Mouse (Mus musculus): ENCODE results near the gene Dpf3. TPM values are rescaled to one million over a fixed set of nuclear protein-coding genes. Genes with fewer than 3 reads are reported as not detected.

Gene Dpf3
- polyA plus RNA-seq, 1 experiment from 2014 or later = 4.4 TPM

- no peaks in the 10 kb centered on the region; the same call in 1 of the 2 replicates for H3K4me1 ChIP-seq (replicated peaks; ENCODE audit: control insufficient read depth, insufficient read depth, low read length)
- no peak overlapping the region for H3K9ac ChIP-seq (ENCODE audit: low read length)
- ATAC-seq (replicated peaks; ENCODE audit: low FRiP score) = no peak
- peak; percentile 31 for DNase-seq (ENCODE audit: low spot score)
- WGBS = 29% methylated on average over 4 of the region's 4 CpGs
- H3K27me3 ChIP-seq (ENCODE audit: control insufficient read depth, insufficient read depth, low read length) = no peaks in the 10 kb centered on the region
- no peaks in the 10 kb centered on the region for H3K36me3 ChIP-seq (ENCODE audit: control insufficient read depth, insufficient read depth, low read length)
- no peak overlapping the region for H3K4me2 ChIP-seq (ENCODE audit: low read depth, low read length, severe bottlenecking)
- no peak overlapping the region for H3K4me3 ChIP-seq (ENCODE audit: low read depth, low read length)
- no peaks in the 10 kb centered on the region for H3K9me3 ChIP-seq (ENCODE audit: control insufficient read depth, low read length)
- H3K27ac ChIP-seq (ENCODE audit: low read depth, low read length) = no peak overlapping the region
Measured at GRCm38 (mm10) chr12:83227014-83227413, 260.5 kb downstream of the Dpf3 start.

- WGBS = 87% methylated on average over 7 of the region's 7 CpGs
- no peak for DNase-seq (ENCODE audit: low spot score)
Measured at GRCm38 (mm10) chr12:83220964-83221363, 266.6 kb downstream of the Dpf3 start.

DNA sequence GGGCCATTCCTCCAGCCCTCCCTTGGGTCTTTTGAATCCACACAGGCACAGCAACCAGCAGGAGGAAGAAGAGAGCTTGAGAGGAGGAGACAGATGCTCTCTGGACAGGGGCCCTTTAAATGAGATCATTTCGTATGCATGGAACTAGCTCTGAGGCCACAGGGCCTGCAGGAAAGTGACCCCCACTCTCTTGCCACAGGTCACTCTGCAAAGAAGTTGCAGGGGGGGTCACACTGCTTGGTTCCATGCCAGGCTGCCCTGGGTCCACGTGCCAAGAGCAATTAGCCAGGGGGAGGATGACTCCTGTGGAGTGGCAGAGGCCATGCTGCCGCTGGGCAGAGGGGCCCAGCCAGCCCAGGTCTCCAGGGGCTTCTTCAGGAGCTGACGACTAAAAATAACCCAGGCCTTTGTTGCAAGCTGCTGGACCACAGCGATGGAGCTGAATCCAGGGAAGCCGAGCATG is 273.6 kb downstream of the Dpf3 start:
- no peak overlapping the region for H3K9ac ChIP-seq (ENCODE audit: low read length)
- H3K4me1 ChIP-seq (replicated peaks; ENCODE audit: control insufficient read depth, insufficient read depth, low read length) = 0 out of 2 replicates have a peak, but pooled peaks cover 2% of the 10 kb centered on the region
- no peaks in the 10 kb centered on the region for H3K27me3 ChIP-seq (ENCODE audit: control insufficient read depth, insufficient read depth, low read length)
- ATAC-seq (replicated peaks; ENCODE audit: low FRiP score) = no peak; the same call in 1 of the 2 replicates
- DNase-seq (ENCODE audit: low spot score) = peak; percentile 46
- no peak overlapping the region for H3K27ac ChIP-seq (ENCODE audit: low read depth, low read length)
- no peaks in the 10 kb centered on the region for H3K36me3 ChIP-seq (ENCODE audit: control insufficient read depth, insufficient read depth, low read length)
- 37% methylated on average over 6 of the region's 6 CpGs for WGBS
- H3K4me2 ChIP-seq (ENCODE audit: low read depth, low read length, severe bottlenecking) = no peak overlapping the region
- no peak overlapping the region for H3K4me3 ChIP-seq (ENCODE audit: low read depth, low read length)
- H3K9me3 ChIP-seq (ENCODE audit: control insufficient read depth, low read length) = no peaks in the 10 kb centered on the region

More at GRCm38 (mm10) chr12:83220964-83221363, 266.6 kb downstream of the Dpf3 start:
- H3K4me3 ChIP-seq (ENCODE audit: low read depth, low read length) = no peak overlapping the region
- no peak for ATAC-seq (replicated peaks; ENCODE audit: low FRiP score)
- no peaks in the 10 kb centered on the region for H3K36me3 ChIP-seq (ENCODE audit: control insufficient read depth, insufficient read depth, low read length)
- H3K9me3 ChIP-seq (ENCODE audit: control insufficient read depth, low read length) = no peaks in the 10 kb centered on the region
- no peaks in the 10 kb centered on the region for H3K27me3 ChIP-seq (ENCODE audit: control insufficient read depth, insufficient read depth, low read length)
- H3K27ac ChIP-seq (ENCODE audit: low read depth, low read length) = no peak overlapping the region
- H3K4me1 ChIP-seq (replicated peaks; ENCODE audit: control insufficient read depth, insufficient read depth, low read length) = no peaks in the 10 kb centered on the region
- no peak overlapping the region for H3K4me2 ChIP-seq (ENCODE audit: low read depth, low read length, severe bottlenecking)
- H3K9ac ChIP-seq (ENCODE audit: low read length) = no peak overlapping the region

DNA sequence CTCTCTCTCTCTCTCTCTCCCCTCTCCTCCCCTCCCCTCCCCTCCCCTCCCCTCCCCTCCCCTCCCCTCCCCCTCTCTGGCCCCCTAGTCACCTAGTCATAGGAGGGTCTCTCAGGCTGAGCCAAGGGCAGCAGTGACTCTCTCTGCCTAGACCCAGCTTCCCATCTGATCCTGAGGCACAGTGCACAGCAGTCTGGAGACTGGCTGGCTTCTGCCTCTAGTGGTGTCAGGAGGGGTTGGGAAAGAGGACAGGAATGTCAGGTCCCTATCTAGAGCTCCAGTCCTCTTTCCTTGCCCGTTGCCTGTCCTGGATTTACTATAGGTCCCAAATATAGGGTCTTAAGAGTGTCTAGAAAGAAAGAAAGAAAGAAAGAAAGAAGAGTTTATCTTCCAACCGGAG is 275.5 kb downstream of the Dpf3 start:
- Histone ChIP-seq H3K36me3 (ENCODE audit: control insufficient read depth, insufficient read depth, low read length) (no peaks in the 10 kb centered on the region), H3K27me3 (ENCODE audit: control insufficient read depth, insufficient read depth, low read length) (no peaks in the 10 kb centered on the region), H3K4me1 (replicated peaks; ENCODE audit: control insufficient read depth, insufficient read depth, low read length) (peaks cover 5% of the 10 kb centered on the region; the same call in 1 of the 2 replicates), H3K4me3 (ENCODE audit: low read depth, low read length) (no peak overlapping the region), H3K4me2 (ENCODE audit: low read depth, low read length, severe bottlenecking) (no peak overlapping the region), H3K9ac (ENCODE audit: low read length) (no peak overlapping the region), H3K27ac (ENCODE audit: low read depth, low read length) (no peak overlapping the region), H3K9me3 (ENCODE audit: control insufficient read depth, low read length) (no peaks in the 10 kb centered on the region)
- DNase-seq (ENCODE audit: low spot score) (peak; percentile 46), ATAC-seq (replicated peaks; ENCODE audit: low FRiP score) (no peak)
- WGBS = 88% methylated on average over 2 of the region's 2 CpGs

DNA sequence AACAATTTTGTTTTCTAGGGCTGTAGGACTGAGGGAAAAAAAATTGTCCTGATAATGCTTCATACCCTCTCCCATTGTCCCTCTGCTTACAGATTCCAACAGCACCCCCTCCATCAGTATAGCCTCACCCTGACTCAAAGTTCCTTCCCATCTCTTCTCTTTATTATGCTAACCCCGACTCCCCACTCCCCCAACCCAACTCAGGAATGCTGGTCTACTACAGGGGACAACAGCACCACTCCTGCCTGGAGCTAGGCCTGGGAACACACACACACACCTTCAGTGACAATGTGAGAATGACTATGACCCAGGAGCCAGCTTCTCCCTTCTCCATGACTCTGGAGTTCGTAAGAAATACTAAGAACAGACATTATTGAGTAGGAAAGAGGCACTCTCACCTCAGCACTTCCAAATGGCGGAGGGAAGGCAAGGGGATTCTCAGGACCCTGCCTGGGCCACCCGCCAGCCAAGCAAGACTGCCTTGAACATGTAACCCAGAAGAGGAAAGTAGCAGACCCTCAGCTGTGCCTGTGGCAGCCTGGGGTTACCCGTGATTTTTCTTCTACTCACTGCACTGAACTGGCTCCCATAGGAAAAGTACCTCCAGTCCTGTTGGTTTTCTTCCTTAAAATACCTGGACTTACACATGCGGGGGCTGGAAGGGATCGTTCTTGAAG is 276.2 kb downstream of the Dpf3 start:
- DNase-seq (ENCODE audit: low spot score) (peak; percentile 45), ATAC-seq (replicated peaks; ENCODE audit: low FRiP score) (no peak)
- peaks cover 5% of the 10 kb centered on the region; the same call in 1 of the 2 replicates for H3K4me1 ChIP-seq (replicated peaks; ENCODE audit: control insufficient read depth, insufficient read depth, low read length)
- H3K36me3 ChIP-seq (ENCODE audit: control insufficient read depth, insufficient read depth, low read length) = no peaks in the 10 kb centered on the region
- no peak overlapping the region for H3K27ac ChIP-seq (ENCODE audit: low read depth, low read length)
- no peaks in the 10 kb centered on the region for H3K27me3 ChIP-seq (ENCODE audit: control insufficient read depth, insufficient read depth, low read length)
- no peak overlapping the region for H3K9ac ChIP-seq (ENCODE audit: low read length)
- H3K4me3 ChIP-seq (ENCODE audit: low read depth, low read length) = no peak overlapping the region
- WGBS = 76% methylated on average over 7 of the region's 7 CpGs
- no peak overlapping the region for H3K4me2 ChIP-seq (ENCODE audit: low read depth, low read length, severe bottlenecking)
- H3K9me3 ChIP-seq (ENCODE audit: control insufficient read depth, low read length) = no peaks in the 10 kb centered on the region

GRCm38 (mm10) chr12:83210735-83211134 is 276.8 kb downstream of the Dpf3 start:
- ATAC-seq (replicated peaks; ENCODE audit: low FRiP score) = no peak
- H3K4me3 ChIP-seq (ENCODE audit: low read depth, low read length) = no peak overlapping the region
- peaks cover 5% of the 10 kb centered on the region; the same call in 1 of the 2 replicates for H3K4me1 ChIP-seq (replicated peaks; ENCODE audit: control insufficient read depth, insufficient read depth, low read length)
- no peak overlapping the region for H3K4me2 ChIP-seq (ENCODE audit: low read depth, low read length, severe bottlenecking)
- peak; percentile 43 for DNase-seq (ENCODE audit: low spot score)
- no peak overlapping the region for H3K27ac ChIP-seq (ENCODE audit: low read depth, low read length)
- H3K36me3 ChIP-seq (ENCODE audit: control insufficient read depth, insufficient read depth, low read length) = no peaks in the 10 kb centered on the region
- 85% methylated on average over 3 of the region's 3 CpGs for WGBS
- no peaks in the 10 kb centered on the region for H3K27me3 ChIP-seq (ENCODE audit: control insufficient read depth, insufficient read depth, low read length)
- H3K9ac ChIP-seq (ENCODE audit: low read length) = no peak overlapping the region
- no peaks in the 10 kb centered on the region for H3K9me3 ChIP-seq (ENCODE audit: control insufficient read depth, low read length)

DNA sequence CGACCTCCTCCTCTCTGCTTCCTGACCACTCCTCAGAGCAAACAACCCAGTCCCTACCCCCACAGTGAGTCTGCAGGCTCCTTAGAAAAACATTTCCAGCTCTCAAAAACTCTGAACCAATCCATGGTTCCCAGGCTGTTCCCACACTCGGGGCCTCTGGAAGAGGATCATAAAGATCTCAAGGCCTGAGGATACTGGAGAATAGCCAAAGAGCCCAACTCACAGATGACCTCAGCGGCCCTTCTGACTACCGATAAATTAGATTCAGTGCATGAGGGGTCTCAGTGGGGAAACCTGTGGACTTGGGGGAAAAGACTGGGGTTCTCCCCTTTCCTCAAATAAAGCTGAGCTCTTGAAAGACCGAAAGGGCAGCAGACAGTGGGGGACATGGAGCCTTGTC is 277.2 kb downstream of the Dpf3 start:
- peak; percentile 30 for DNase-seq (ENCODE audit: low spot score)
- peaks cover 5% of the 10 kb centered on the region; the same call in 1 of the 2 replicates for H3K4me1 ChIP-seq (replicated peaks; ENCODE audit: control insufficient read depth, insufficient read depth, low read length)
- 78% methylated on average over 5 of the region's 5 CpGs for WGBS

GRCm38 (mm10) chr12:83209461-83209860 is 278.1 kb downstream of the Dpf3 start:
- Histone ChIP-seq H3K4me3 (ENCODE audit: low read depth, low read length) (no peak overlapping the region), H3K4me2 (ENCODE audit: low read depth, low read length, severe bottlenecking) (no peak overlapping the region), H3K4me1 (replicated peaks; ENCODE audit: control insufficient read depth, insufficient read depth, low read length) (peaks cover 5% of the 10 kb centered on the region; the same call in 1 of the 2 replicates), H3K9me3 (ENCODE audit: control insufficient read depth, low read length) (no peaks in the 10 kb centered on the region), H3K9ac (ENCODE audit: low read length) (no peak overlapping the region), H3K27ac (ENCODE audit: low read depth, low read length) (0 out of 2 replicates have a peak overlapping the region, but pooled peaks have one; percentile 25), H3K36me3 (ENCODE audit: control insufficient read depth, insufficient read depth, low read length) (no peaks in the 10 kb centered on the region), H3K27me3 (ENCODE audit: control insufficient read depth, insufficient read depth, low read length) (no peaks in the 10 kb centered on the region)
- DNase-seq (ENCODE audit: low spot score) (peak; percentile 51), ATAC-seq (replicated peaks; ENCODE audit: low FRiP score) (no peak)
- WGBS = 46% methylated on average over 6 of the region's 6 CpGs

More for the DNA sequence above, 277.2 kb downstream of the Dpf3 start:
- no peak overlapping the region for H3K4me3 ChIP-seq (ENCODE audit: low read depth, low read length)
- H3K27me3 ChIP-seq (ENCODE audit: control insufficient read depth, insufficient read depth, low read length) = no peaks in the 10 kb centered on the region
- ATAC-seq (replicated peaks; ENCODE audit: low FRiP score) = no peak
- H3K9ac ChIP-seq (ENCODE audit: low read length) = no peak overlapping the region
- H3K27ac ChIP-seq (ENCODE audit: low read depth, low read length) = no peak overlapping the region
- H3K9me3 ChIP-seq (ENCODE audit: control insufficient read depth, low read length) = no peaks in the 10 kb centered on the region
- H3K4me2 ChIP-seq (ENCODE audit: low read depth, low read length, severe bottlenecking) = no peak overlapping the region
- H3K36me3 ChIP-seq (ENCODE audit: control insufficient read depth, insufficient read depth, low read length) = no peaks in the 10 kb centered on the region

- Histone ChIP-seq H3K4me3 (ENCODE audit: low read depth, low read length) (no peak overlapping the region), H3K9me3 (ENCODE audit: control insufficient read depth, low read length) (no peaks in the 10 kb centered on the region), H3K27ac (ENCODE audit: low read depth, low read length) (no peak overlapping the region), H3K9ac (ENCODE audit: low read length) (no peak overlapping the region), H3K36me3 (ENCODE audit: control insufficient read depth, insufficient read depth, low read length) (no peaks in the 10 kb centered on the region), H3K27me3 (ENCODE audit: control insufficient read depth, insufficient read depth, low read length) (no peaks in the 10 kb centered on the region), H3K4me1 (replicated peaks; ENCODE audit: control insufficient read depth, insufficient read depth, low read length) (peaks cover 5% of the 10 kb centered on the region; the same call in 1 of the 2 replicates), H3K4me2 (ENCODE audit: low read depth, low read length, severe bottlenecking) (no peak overlapping the region)
- no peak for ATAC-seq (replicated peaks; ENCODE audit: low FRiP score)
- WGBS = 66% methylated on average over 6 of the region's 6 CpGs
- DNase-seq (ENCODE audit: low spot score) = peak; percentile 45
Measured at GRCm38 (mm10) chr12:83208841-83209240, 278.7 kb downstream of the Dpf3 start.
